In the genomic region with DNA sequence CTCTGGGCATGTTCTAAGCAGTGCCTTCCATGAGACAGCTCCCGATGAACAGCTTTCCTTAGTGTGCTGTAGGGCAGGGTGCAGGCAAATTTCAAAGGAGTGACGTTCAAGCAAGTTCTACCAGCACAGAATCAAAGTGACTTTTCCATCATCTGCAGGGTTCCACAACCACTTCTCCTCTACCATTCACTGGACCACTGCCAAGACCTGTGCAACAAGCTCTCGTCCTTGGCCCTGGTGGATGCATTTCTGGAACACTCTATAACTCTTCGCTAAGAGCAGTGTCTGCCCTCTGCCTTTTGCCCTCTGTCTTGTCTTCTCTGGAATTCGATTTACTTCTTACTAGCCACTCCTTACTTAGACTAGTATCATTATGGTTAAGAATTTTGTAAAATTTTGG, we compare ENCODE assay signal across 24 mouse cellular contexts.
A peak's percentile ranks its signal among the peaks of the same experiment; 100 is the strongest.
DNase-seq lines count a peak whose midpoint lies in the region; ATAC-seq and TF ChIP-seq lines count a peak whose summit lies in the region.
"Had no signal": no experiment of that assay in that cellular context is flagged by ENCODE, and none has a peak within 500 bp of the region (broad histone marks: within the 10 kb centered on the region; RNA-seq: fewer than 3 reads in every experiment).

No protein-coding gene starts in this region.

- no peak overlapping the region for H3K4me3 ChIP-seq in heart, adult 2 months
- H3K4me3 ChIP-seq: embryonic facial prominence, embryonic 12.5 days; embryonic facial prominence, embryonic 15.5 days; gastrocnemius, adult 2 months; heart, embryonic 12.5 days; heart, embryonic 15.5 days had no signal

- intact Hi-C loops in heart, adult 2 months (cut with DNase I), result no loop called here

- DNase-seq in heart, postnatal 4 days, result peak; percentile 19
- DNase-seq in heart, adult 2 months, result no peak
- peak; percentile 43 for DNase-seq in adrenal gland, adult 8-10 months
- DNase-seq in adrenal gland, postnatal 14 days, result peak; percentile 66
- DNase-seq in thymus, adult 18-20 months, result no peak
- DNase-seq: cerebellum, adult 11-12 months; cerebellum, adult 8-10 months; cerebellum, postnatal 14 days; forebrain, postnatal 0 days; gastrocnemius, adult 2 months; gastrocnemius, postnatal 14 days; heart, adult 11 months; heart, postnatal 36 days had no signal

- no peak overlapping the region for H3K27ac ChIP-seq in heart, adult 2 months
- H3K27ac ChIP-seq: embryonic facial prominence, embryonic 12.5 days; embryonic facial prominence, embryonic 15.5 days; gastrocnemius, adult 2 months; heart, embryonic 15.5 days; hindbrain, embryonic 14.5 days; hindbrain, postnatal 0 days had no signal

- no peak for TF ChIP-seq EP300 in heart, adult 2 months (IDR thresholded peaks at IDR 0.05; ENCODE audit: insufficient read depth, low read depth, low read length)

- H3K9ac ChIP-seq in heart, adult 2 months (ENCODE audit: low read depth, low read length), result no peak overlapping the region
- H3K9ac ChIP-seq: embryonic facial prominence, embryonic 12.5 days; embryonic facial prominence, embryonic 15.5 days; forebrain, postnatal 0 days; heart, embryonic 12.5 days; heart, embryonic 15.5 days; hindbrain, embryonic 14.5 days had no signal

- H3K27me3 ChIP-seq in heart, adult 2 months (ENCODE audit: control insufficient read depth, insufficient read depth, low read length), result no peaks in the 10 kb centered on the region
- H3K27me3 ChIP-seq: embryonic facial prominence, embryonic 12.5 days; embryonic facial prominence, embryonic 15.5 days; heart, embryonic 12.5 days; heart, embryonic 15.5 days had no signal

- H3K4me1 ChIP-seq in heart, adult 2 months (ENCODE audit: control insufficient read depth, insufficient read depth, low read length), result no peaks in the 10 kb centered on the region
- H3K4me1 ChIP-seq: embryonic facial prominence, embryonic 12.5 days; heart, embryonic 15.5 days had no signal

- no peaks in the 10 kb centered on the region for H3K36me3 ChIP-seq in heart, adult 2 months (ENCODE audit: control insufficient read depth, insufficient read depth, low read length)
- H3K36me3 ChIP-seq: embryonic facial prominence, embryonic 12.5 days; embryonic facial prominence, embryonic 15.5 days; heart, embryonic 12.5 days; heart, embryonic 15.5 days had no signal

- TF ChIP-seq CTCF in heart, adult 2 months (IDR thresholded peaks at IDR 0.05), result no peak

- 62% methylated on average over 5 of the region's 5 CpGs for WGBS in heart, adult 2 months

- no peak for ATAC-seq in megakaryocyte-erythroid progenitor cell, adult 5-6 weeks (replicated peaks; ENCODE audit: low FRiP score, low TSS enrichment, poor library complexity, severe bottlenecking)
- ATAC-seq: CD4-positive, CD25-positive, alpha-beta regulatory T cell, adult 4 months; forebrain, embryonic 14.5 days; forebrain, postnatal 0 days; hindbrain, postnatal 0 days; inflammation-experienced regulatory T-cells, adult 6 months; intestine, embryonic 16.5 days had no signal

- H3K79me2 ChIP-seq in heart, adult 2 months (replicated peaks; ENCODE audit: control insufficient read depth, insufficient read depth, low read length), result no peaks in the 10 kb centered on the region

- TF ChIP-seq POLR2A in heart, adult 2 months (IDR thresholded peaks at IDR 0.05; ENCODE audit: insufficient read depth, low read depth, low read length), result no peak

Comparison
In these comparisons a context has a peak if more than half of its experiments do, and no peak if none do; other contexts are left out.
1. DNase-seq: peak in heart, postnatal 4 days (single experiment), adrenal gland, adult 8-10 months (single experiment) and adrenal gland, postnatal 14 days (single experiment); none in heart, adult 2 months (0 of 2) and thymus, adult 18-20 months (0 of 2).